Mouse (Mus musculus): ENCODE results near the gene Limd1.
A peak's percentile ranks its signal among the peaks of the same experiment; 100 is the strongest.

The Limd1 gene

DNA sequence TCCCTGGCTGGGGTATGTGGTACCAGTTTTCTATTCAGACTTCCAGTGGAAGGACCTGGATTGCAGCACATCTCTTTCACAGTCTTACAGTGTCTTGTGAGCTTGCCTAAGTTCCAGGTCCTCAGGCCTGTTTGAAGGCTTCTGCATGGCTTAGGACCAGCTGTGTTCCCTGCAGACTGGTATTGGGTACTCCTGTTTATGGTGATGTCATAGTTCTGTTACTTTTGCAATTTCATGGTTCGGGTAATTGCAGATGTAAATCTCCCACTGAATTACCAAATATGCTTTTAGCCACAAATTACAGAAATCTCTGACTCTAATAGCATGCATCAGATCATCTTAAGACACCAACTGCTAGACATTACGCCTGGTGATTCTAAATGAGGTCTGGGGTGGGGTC is 36.6 kb downstream of the Limd1 start:
- no peak for DNase-seq (ENCODE audit: low spot score in 2 of 2)

GRCm38 (mm10) chr9:123516641-123517385 is 38.3 kb downstream of the Limd1 start:
- no peak for DNase-seq (ENCODE audit: low spot score in 2 of 2)

DNA sequence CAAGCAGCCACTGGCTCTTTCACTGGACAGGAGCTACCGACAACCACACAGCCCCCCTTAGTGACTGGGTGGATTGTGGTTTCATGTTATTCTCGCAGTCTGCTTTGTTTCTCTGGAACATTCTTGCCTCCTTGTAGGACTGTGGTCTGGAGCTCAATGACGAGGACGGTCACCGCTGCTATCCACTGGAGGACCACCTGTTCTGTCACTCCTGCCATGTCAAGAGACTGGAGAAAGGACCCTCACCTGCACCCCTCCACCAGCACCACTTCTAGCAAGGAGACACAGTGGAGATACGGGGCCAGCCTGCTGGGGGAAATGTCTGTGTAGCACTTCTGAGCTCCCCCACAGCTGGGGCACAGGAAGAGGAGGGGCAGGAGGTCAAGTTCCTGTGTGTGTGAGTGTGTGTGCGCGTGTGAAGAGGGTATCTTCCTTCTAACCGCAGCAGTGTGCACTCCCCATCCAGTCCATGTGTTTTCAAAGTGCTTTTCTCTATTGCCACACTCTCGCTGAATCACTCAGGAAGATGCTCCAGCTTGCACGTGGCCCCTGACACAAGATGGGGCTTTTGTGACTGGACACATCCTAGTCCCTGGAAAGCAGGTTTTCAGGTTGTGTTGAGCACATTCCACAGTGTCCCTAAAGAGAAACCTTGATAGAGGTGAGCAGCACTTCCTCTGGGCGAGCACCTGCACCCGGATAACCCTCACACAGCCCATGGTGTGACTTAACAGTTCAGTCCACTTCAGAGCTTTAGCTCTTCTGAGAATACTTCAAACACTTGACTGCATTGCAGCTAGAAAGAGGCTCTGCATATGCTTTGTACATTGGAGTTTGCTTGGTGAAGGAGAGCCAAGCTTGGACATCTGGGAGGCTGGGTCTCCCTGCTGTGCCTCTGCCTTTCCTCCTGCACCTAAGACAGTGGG is 40.7 kb downstream of the Limd1 start:
- no peak for DNase-seq (ENCODE audit: low spot score in 2 of 2)

DNA sequence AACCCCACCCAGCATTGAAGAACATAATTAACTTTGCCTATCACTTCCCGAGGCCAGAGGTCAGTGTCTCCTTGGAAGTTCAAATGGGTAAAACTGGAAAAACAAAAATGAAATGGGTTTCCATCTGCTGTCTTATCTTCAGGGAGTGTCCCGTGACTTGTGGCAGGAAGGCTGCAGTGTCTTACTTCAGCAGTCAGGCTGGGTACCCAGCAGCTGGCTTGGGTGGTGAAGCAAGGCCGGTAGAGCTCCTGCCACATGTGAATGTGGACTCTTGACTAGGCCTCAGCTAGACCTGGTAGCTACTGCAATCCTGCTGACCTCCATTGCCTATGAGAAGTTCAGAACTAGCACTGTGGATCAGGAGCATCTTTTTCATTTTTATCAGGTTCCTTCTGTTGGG is 42.2 kb downstream of the Limd1 start:
- DNase-seq (ENCODE audit: low spot score in 2 of 2): no peak

DNA sequence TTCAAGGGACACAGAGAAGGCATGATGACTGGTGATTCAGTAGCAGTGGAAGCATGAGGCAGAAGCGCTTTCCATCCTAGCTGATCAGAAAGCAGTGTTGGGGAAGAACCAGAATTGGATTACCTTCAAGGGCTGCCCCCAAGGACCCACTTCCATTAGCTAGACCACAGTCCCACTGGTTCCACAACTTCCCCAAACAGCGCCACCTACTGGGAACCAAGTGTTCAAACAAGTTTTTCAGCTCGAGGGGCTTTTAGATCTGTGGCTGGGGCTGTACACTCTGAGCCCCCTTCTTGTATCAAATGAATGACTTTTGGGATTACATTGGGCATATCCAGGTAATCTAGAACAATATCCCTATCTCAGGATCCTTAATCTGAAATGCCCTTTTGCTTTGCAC is 45.2 kb downstream of the Limd1 start:
- DNase-seq (ENCODE audit: low spot score in 2 of 2): no peak

GRCm38 (mm10) chr9:123525095-123525494 is 46.6 kb downstream of the Limd1 start:
- peak in 1 of 2 experiments; percentile 21 for DNase-seq (ENCODE audit: low spot score in 2 of 2)

GRCm38 (mm10) chr9:123526502-123526901 is 48.0 kb downstream of the Limd1 start:
- no peak for DNase-seq (ENCODE audit: low spot score in 2 of 2)

GRCm38 (mm10) chr9:123528087-123528925 is 49.8 kb downstream of the Limd1 start:
- no peak for DNase-seq (ENCODE audit: low spot score in 2 of 2)

- DNase-seq (ENCODE audit: low spot score in 2 of 2): peak; percentile 28 to 61
Observed at GRCm38 (mm10) chr9:123528926-123529295, 50.4 kb downstream of the Limd1 start.

DNA sequence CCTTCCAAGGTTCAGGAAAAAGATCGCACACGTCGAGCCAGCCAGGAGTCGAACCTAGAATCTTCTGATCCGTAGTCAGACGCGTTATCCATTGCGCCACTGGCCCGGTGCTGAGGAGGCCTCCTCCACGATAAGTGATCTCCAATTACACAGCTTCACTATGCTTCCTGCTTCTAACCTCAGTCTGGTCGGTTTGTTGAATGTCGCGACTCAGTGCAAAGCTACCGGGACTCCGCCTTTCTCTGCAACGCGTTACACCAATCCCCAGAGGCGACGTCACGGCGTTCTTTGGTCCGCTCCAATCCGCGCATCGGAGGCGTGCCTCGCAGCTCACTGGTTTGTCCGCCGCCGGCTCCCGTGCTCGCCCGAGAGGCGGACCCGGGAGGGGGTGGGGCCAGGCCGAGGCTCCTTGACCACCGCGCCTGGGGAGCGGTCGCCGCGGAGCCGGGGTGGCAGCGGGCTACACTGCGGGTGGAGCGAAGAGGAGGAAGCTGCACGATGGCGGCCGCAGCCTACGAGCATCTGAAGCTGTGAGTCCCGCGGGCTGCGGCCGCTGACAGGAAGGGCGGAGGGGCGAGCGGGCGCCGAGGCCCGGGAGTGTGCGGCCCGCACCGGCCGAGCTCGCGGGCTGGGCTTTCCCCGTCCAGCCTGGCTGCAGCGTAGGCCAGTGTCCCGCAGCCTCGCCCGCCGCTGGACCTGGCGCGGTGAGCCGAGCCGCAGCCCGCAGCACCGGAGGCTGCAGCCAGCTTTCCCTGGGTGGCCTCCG is 51.1 kb downstream of the Limd1 start, which contains the start of gene Sacm1l:
TSS of gene Sacm1l (plus strand) at position 368 of the 766 bp plus-strand sequence.
- DNase-seq (ENCODE audit: low spot score in 2 of 2): peak; percentile 97 to 99

GRCm38 (mm10) chr9:123530158-123530475 is 51.6 kb downstream of the Limd1 start:
- no peak for DNase-seq (ENCODE audit: low spot score in 2 of 2)

DNA sequence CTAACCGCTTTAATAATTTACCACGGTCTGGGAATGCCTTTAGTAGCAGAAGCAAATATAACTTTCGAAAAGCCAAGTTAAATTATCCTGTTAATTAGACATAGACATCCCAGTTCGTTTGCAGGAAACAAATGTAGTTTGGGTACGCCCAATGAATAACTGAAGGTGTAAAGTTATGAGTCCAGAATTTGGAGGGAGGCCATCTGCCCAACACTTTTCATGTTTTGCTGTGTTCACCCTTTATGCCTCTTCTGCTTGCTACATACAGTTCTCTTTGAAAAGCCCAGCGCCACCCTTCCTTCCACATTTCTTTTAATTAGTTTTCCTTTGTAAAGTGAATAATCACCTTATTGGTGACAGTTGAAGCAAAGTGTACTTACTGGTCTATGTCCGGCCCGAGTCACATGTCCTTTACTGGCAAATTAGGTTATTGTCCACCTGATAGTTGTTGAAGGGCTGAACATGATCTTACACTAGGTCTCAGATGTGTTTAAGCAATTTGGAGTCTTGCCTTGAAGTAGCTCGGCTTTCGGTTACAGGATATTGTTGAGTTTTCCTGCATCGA is 52.1 kb downstream of the Limd1 start:
- no peak for DNase-seq (ENCODE audit: low spot score in 2 of 2)

GRCm38 (mm10) chr9:123531234-123531633 is 52.7 kb downstream of the Limd1 start:
- DNase-seq (ENCODE audit: low spot score in 2 of 2): no peak

GRCm38 (mm10) chr9:123536613-123537012 is 58.1 kb downstream of the Limd1 start:
- DNase-seq (ENCODE audit: low spot score in 2 of 2): no peak

GRCm38 (mm10) chr9:123538189-123538588 is 59.7 kb downstream of the Limd1 start:
- DNase-seq (ENCODE audit: low spot score in 2 of 2): no peak

- DNase-seq (ENCODE audit: low spot score in 2 of 2): no peak
Observed at GRCm38 (mm10) chr9:123539093-123539492, 60.6 kb downstream of the Limd1 start.

GRCm38 (mm10) chr9:123539823-123540222 is 61.3 kb downstream of the Limd1 start:
- DNase-seq (ENCODE audit: low spot score in 2 of 2): no peak

DNA sequence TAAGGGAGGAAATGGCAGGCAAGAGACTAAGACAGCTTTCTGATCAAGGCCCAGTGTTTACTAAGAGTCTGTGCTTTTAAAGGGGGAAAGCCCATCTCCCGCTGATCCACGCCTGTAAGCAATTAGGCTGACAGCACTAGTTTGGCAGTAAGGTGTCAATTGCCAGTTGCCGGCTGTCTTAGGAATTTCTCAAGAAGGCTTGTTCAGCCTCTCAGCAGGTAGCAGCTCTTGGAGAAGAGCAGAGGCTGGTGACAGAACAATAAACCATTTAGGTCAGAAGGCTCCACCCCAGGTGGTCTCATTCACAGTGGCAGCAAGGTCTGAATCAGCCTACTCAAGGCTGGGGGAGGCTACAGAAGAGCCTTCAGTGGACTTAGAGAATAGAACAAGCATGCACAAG is 76.1 kb downstream of the Limd1 start:
- no peak for DNase-seq (ENCODE audit: low spot score in 2 of 2)
